Mouse (Mus musculus): ENCODE data around the gene Kdsr. TPM values are rescaled to one million over a fixed set of nuclear protein-coding genes. Genes with fewer than 3 reads are reported as not detected.

Kdsr gene
- total RNA-seq, 2 experiments from 2014 or later: 22.4 to 28.7 TPM

DNA sequence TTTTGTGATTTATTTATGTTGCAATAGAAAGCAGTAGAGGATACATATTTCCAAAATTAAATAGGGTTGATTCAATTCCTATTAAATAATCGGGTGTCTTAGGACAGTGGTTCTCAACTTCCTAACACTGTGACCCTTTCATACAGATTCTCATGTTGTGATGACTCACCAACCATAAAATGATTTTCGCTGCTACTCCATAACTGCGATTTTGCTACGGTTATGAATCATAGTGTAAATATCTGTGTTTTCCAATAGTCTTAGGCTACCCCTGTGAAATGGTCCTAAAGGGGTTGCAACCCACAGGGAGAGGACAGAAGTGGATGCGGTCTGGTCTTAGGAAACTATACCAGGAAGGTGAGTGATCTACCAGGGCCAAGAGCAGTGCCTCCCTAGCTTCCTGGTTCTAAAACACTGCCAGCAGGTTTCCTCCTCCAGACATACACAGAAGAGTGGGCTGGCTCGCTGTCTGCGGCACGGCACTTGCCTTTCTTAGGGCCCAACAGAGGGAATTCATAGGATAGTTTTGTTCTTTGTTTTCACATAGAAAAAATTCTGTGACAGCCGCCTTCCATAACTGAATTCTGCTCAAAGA lies 58.9 kb downstream of the Kdsr start:
- DNase-seq: no peak
- intact Hi-C loops (cut with DNase I): no loop called here

DNA sequence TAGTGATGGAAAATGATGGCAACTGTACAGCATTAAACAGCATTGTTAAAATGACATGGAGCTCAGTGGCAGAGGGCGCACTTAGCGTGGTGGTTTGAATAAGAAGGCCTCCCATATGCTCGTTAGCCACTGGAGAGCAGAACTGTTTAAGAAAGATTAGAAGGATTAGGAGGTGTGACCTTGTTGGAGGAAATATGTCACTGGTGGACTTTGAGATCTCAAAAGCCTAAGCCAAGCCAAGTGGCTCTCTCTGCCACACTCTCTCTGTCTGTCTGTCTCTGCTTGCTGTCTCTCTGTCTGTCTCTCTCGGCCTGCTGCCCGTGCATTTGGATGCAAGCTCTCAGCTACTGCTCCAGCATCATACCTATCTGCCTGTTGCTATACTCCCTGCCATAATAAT lies 63.1 kb downstream of the Kdsr start:
- DNase-seq: no peak
- intact Hi-C loops (cut with DNase I): no loop called here

DNA sequence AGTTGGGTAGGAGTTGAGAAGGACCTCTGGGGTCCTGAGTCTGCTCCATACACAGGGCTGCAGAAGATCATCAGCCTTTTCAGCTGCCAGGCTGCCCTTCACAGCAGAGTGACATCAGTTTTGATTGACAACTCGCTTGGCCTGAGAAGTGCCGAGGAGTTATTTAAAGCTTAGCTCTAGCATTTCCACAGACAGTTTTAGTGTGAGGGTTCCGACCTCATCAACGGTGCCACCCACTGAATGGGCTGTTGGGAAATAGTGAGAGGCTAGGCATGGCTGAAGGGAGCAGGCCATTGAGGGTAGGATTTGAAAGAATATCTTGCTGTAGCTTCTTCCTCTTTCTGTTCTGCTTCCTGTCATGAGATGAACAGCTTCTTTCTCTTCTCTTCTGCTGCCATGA lies 63.9 kb downstream of the Kdsr start:
- intact Hi-C loops (cut with DNase I): no loop called here
- DNase-seq: no peak

DNA sequence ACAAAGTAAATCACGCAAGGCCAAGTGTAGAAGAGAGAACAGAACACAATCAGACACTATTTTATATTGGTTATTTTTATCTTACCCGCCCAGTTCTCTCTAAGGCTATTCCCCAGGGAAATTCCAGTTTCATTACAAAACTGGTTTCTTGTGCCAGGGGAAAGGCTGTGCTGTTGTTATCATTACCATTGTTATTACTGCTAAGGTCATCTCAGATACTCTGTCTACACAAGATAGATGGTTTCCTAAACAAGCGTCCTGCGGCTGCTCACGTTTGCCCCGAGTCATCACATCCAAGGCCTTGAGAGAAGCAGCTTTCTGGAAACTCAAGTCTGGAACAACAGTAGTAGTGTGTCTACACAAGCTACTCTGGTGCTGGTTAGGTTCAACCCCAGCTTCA lies 65.2 kb downstream of the Kdsr start:
- intact Hi-C loops (cut with DNase I): no loop called here
- no peak for DNase-seq

DNA sequence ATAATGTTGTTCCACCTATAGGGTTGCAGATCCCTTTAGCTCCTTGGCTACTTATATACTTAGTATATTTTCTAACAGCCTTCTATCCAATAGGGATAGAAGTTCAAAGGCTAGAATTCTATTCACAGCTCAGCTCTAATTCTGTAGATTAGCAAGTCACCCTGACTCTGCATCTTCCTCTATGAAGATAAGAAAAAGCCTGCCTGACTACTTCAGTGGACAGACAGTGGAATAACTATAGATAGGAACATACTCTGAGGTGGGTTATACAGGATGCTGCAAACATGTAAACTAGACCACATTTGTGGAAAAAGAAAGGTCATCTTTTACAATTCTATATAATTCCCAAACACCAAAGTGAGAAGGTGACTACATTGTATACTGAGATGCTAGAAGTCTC lies 66.9 kb downstream of the Kdsr start:
- no peak for DNase-seq
- intact Hi-C loops (cut with DNase I): no loop called here

DNA sequence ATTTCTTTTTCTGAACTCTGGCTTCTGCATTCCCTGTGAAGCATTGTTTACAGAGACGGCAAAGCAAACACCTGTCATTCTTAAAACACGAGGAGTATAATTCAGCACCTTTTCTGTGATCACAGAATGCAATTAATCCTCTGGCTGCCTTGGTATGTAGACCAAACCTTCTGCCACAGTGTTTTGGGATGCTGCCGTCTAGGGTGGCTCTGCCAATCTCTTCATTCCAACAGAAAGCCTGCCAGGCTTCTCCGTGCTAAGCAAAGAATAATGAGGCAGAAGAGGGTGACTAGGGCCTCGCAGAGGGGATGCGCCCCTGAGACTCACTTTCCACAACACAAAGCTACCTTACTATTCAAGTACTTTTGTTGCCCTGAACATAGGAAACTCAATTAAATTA lies 68.6 kb downstream of the Kdsr start:
- intact Hi-C loops (cut with DNase I): no loop called here
- no peak for DNase-seq

DNA sequence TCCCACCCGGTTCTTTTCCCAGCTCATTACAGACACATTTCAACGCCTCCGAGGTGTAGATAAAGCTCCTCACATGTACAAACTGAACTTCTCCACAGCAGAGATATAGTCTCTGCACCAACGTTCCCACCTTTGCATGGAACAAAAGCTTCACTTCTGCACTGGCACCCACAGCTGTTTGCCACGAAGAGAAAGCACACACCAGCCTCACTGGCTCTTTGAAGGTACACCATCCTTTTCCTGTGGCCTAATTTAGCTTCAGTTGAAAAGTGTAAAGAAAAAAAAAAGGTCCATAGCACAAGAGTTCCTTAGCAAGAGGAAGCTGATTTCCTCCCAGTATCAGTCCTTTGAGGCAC lies 71.4 kb downstream of the Kdsr start:
- intact Hi-C loops (cut with DNase I): no loop called here
- no peak for DNase-seq

DNA sequence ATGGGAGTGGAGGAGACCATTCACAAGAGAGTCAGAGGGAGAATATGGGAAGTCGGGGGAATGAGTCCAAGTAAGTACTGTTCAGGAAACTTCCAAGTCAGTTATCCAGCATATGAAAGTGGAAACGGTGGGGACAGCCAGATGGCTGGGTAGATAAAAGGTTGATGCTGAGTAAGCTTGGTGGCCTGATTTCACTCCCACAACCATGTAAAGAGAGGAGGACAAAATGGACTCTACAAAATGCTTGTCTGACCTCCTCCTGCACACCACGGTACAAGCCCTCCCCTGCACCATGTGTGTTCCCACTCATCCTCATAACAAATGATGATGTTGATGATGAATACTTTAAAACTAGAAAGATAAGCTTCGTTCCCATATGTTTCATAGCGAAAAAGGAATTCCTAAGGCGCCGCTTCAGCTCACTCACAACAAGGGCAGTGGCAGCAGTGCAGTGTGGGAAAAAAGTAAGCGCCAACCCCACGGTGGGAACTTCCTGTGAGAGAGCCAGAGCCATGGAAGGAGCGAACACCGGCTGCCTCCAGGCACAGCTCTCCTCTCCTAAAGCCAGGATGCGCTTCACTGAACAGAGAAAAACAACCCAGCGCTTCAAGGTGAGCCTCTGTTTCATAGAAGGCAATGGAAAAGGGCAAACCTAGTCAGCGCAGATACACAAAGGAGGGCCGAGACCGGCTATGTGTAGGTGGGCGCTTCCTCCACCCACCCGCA lies 71.9 kb downstream of the Kdsr start:
- intact Hi-C loops (cut with DNase I): no loop called here
- DNase-seq: no peak

DNA sequence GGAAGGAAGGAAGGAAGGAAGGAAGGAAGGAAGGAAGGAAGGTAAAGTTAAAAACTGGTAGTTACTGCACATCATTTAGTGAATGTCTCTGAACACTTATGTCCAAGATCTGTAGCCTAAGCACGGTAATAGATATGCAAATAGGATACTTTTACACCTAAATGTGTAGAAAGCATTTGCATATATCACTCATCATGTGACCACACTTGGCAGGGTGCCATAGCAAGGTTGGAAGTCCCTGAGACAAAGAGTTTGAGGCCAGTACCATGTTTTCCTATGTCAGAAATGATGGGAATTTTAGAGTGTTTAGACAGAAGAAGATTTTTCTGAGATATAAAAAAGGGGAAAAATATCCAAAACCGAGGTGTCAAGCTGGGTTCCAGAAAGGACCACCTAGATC lies 73.8 kb downstream of the Kdsr start:
- intact Hi-C loops (cut with DNase I): no loop called here

DNA sequence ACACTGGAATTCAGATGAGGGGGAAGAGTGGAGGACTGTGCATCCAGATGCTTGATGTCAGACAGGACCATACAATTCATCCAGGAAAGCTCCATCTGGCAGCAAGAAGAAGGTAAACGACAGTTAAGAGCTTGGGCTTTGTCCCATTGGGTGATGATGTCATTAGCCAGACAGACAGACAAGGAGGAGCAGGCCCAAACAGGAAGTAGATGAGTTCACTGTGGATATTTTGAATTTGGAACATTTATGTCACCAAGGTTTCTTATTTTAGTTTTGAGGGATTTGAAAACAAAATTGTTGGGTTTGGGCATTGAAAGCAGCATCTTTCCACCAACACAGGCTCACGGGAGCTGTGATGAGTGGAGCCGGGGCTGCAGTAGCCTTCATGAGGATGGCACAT lies 75.0 kb downstream of the Kdsr start:
- intact Hi-C loops (cut with DNase I): no loop called here
- DNase-seq: no peak

More for the DNA sequence above, 73.8 kb downstream of the Kdsr start:
- DNase-seq: no peak

DNA sequence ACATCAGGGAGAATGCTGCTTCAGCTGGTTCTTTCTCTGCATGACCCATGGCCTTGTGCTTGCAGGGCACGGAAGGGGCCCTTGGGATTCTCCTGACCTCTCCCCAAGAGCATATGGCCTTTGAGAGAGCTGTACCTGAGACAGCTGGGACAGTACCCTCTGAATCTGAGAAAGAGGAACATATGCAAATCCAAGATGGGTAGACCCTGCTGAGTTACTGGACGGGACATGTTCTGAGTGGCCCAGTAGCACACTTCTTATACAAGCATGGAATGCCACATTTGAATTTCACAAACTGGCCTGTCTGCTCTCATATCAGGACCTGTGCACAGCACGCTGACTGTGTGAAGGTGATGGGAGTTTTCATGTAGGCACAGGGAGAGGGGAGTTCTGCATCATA lies 76.7 kb downstream of the Kdsr start:
- intact Hi-C loops (cut with DNase I): no loop called here
- no peak for DNase-seq

DNA sequence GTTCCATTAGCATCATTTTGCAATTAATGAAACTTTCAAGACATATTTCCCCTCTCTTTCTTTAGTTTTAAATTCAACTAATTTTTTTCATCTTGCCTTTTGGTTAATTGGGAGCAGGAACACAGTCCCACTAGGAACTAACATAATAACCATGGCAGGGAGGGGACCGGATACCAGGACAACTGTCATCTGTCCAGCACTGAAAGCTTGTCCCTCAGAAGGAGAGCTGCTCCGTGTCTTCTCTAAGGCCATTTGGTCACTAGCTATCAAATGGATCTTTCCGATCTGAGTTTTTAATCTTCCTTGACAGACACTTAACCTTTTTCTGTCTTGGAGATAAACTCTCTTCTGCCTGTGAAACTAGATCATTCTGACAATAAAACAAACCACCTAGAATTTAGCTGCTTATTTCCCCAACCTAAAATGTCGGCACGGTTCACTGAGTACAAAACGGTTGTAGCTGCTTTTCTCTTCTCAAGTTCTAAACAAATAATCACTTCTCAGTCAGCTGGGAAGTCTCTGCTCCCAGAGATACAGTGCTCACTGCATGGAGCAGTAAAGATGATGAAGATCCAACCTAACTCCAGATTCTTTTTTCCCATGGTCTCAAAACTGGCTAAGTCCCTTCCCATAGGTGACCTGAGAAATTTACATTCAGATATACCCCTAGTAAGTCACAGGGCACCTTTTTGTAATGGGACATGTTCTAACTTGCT lies 79.6 kb downstream of the Kdsr start:
- intact Hi-C loops (cut with DNase I): no loop called here
- no peak for DNase-seq

DNA sequence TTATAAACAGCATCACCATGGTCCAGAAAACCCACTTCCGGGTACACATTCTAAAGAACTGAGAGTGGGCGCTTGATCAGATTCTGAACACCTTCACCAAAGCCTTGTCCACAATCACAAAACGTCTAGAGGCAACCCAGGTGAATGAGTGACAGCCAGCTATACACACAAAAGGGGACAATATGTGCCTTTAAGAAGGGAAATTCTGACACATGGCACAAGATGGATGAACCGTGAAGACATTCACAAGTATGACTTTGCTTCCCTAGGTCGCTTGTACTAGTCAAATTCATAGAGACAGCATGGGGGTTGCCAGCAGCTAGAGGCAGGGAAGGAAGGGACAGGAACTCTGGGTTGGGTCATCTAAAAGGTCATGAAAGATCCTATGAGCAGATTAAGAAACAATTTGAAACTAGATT lies 81.5 kb downstream of the Kdsr start:
- intact Hi-C loops (cut with DNase I): no loop called here

More for the DNA sequence above, 81.5 kb downstream of the Kdsr start:
- DNase-seq: no peak

Other genes with a start within 250 kb of the Kdsr start
- gene Bcl2, start 45.5 kb downstream of the Kdsr start, total RNA-seq (2021): 10 to 100 TPM; 13.9 to 15.7 TPM
- 10 to 100 TPM; 48.8 to 52.3 TPM for gene Vps4b, start 37.0 kb upstream of the Kdsr start, total RNA-seq (2021)
- gene Serpinb5, start 101.4 kb upstream of the Kdsr start, total RNA-seq (2021): not detected
- not detected for gene Serpinb12, start 174.7 kb upstream of the Kdsr start, total RNA-seq (2021)
- not detected for gene Serpinb13, start 221.3 kb upstream of the Kdsr start, total RNA-seq (2021)